Mouse (Mus musculus): ENCODE results near the gene Adarb1. TPM values are rescaled to one million over a fixed set of nuclear protein-coding genes. Genes with fewer than 3 reads are reported as not detected.

Gene Adarb1
- polyA plus RNA-seq, 1 experiment, result 4.5 TPM

- H3K4me2 ChIP-seq (ENCODE audit: low read depth), result peak overlapping the region; percentile 76
- no peak overlapping the region for H3K4me3 ChIP-seq
- TF ChIP-seq TCF12 (IDR thresholded peaks at IDR 0.05; ENCODE audit: insufficient read depth, poor library complexity, severe bottlenecking) (no peak), REST (IDR thresholded peaks at IDR 0.05; ENCODE audit: insufficient read depth, insufficient read length) (no peak), USF1 (IDR thresholded peaks at IDR 0.05; ENCODE audit: low read depth) (no peak), MYOD1 (IDR thresholded peaks at IDR 0.05; ENCODE audit: control insufficient read depth in 1 of 3, insufficient read length in 2 of 3, low read depth in 2 of 3) (no peak), TCF3 (IDR thresholded peaks at IDR 0.05; ENCODE audit: insufficient read length, low read depth) (no peak), E2F4 (IDR thresholded peaks at IDR 0.05; ENCODE audit: insufficient read depth) (no peak), POLR2A (IDR thresholded peaks at IDR 0.05; ENCODE audit: insufficient read length, low read depth) (no peak), SRF (IDR thresholded peaks at IDR 0.05; ENCODE audit: control insufficient read depth, insufficient read length, low read depth) (no peak), POLR2AphosphoS2 (IDR thresholded peaks at IDR 0.05; ENCODE audit: insufficient read length, low read depth) (no peak), MYOG (IDR thresholded peaks at IDR 0.05; ENCODE audit: control insufficient read depth in 1 of 3, insufficient read depth in 1 of 3, insufficient read length in 2 of 3, low read depth in 2 of 3) (no peak), CEBPB (IDR thresholded peaks at IDR 0.05; ENCODE audit: insufficient read depth, poor library complexity, severe bottlenecking) (no peak), MAX (IDR thresholded peaks at IDR 0.05; ENCODE audit: low read depth) (no peak)
- no peak overlapping the region for H3ac ChIP-seq (ENCODE audit: control insufficient read depth, insufficient read length)
- no peaks in the 10 kb centered on the region for H3K79me2 ChIP-seq (ENCODE audit: control insufficient read depth, insufficient read depth)
- no peaks in the 10 kb centered on the region for H3K36me3 ChIP-seq (ENCODE audit: control insufficient read depth, insufficient read depth)
- H3K27me3 ChIP-seq (ENCODE audit: control insufficient read depth, insufficient read depth, insufficient read length), result no peaks in the 10 kb centered on the region
These were observed 16.0 kb upstream of the Adarb1 start for GRCm38 (mm10) chr10:77434076-77434456.

DNA sequence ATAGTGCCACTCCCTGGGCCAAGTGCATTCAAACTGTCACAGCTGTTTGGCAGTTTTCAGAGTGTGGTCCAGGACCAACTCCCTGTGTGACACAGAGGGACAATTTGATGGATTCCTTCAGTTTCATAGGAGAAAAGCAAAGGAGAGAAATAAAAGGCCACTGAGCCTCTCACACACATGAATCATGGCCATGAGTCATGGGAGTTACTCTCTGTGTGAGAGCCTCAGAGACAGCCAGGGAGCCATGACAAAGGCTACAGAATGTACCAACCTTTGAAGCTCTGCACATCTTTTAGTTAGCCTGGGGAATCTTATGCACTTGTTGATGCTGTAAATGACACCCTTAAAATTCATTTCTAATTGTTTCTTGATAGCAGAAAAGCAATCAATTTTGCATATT, 12.7 kb upstream of the Adarb1 start:
- Histone ChIP-seq H3K79me2 (ENCODE audit: control insufficient read depth, insufficient read depth) (no peaks in the 10 kb centered on the region), H3K36me3 (ENCODE audit: control insufficient read depth, insufficient read depth) (no peaks in the 10 kb centered on the region), H3K4me2 (ENCODE audit: low read depth) (no peak overlapping the region), H3K4me3 (no peak overlapping the region), H3ac (ENCODE audit: control insufficient read depth, insufficient read length) (no peak overlapping the region), H3K27me3 (ENCODE audit: control insufficient read depth, insufficient read depth, insufficient read length) (no peaks in the 10 kb centered on the region)
- TF ChIP-seq TCF3 (IDR thresholded peaks at IDR 0.05; ENCODE audit: insufficient read length, low read depth) (no peak), POLR2A (IDR thresholded peaks at IDR 0.05; ENCODE audit: insufficient read length, low read depth) (no peak), CEBPB (IDR thresholded peaks at IDR 0.05; ENCODE audit: insufficient read depth, poor library complexity, severe bottlenecking) (no peak), POLR2AphosphoS2 (IDR thresholded peaks at IDR 0.05; ENCODE audit: insufficient read length, low read depth) (no peak), MYOD1 (IDR thresholded peaks at IDR 0.05; ENCODE audit: control insufficient read depth in 1 of 3, insufficient read length in 2 of 3, low read depth in 2 of 3) (peak in 1 of 3 experiments; percentile 13)

DNA sequence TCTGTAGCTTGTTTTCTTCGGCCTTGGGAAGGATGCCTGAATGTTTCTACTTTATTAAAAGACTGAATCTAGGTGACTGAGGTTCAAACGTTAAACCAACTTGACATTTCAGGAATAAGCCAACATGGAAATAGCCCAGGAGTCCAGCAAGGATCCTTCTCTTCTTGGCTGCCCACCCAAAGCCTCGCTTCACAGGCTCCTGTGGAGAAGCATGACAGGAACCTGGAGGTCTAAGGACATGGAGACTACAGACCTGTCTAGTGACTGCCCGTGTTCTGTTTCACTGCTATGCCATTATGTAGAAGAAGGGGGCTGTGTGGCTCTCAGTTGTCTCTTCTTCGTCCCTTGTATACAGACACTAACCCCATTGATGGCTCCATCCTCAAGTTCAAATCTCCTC, 11.9 kb upstream of the Adarb1 start:
- H3K79me2 ChIP-seq (ENCODE audit: control insufficient read depth, insufficient read depth), result no peaks in the 10 kb centered on the region
- H3K4me2 ChIP-seq (ENCODE audit: low read depth), result no peak overlapping the region
- no peaks in the 10 kb centered on the region for H3K36me3 ChIP-seq (ENCODE audit: control insufficient read depth, insufficient read depth)
- H3ac ChIP-seq (ENCODE audit: control insufficient read depth, insufficient read length), result no peak overlapping the region
- TF ChIP-seq MAX (IDR thresholded peaks at IDR 0.05; ENCODE audit: low read depth), result no peak
- no peaks in the 10 kb centered on the region for H3K27me3 ChIP-seq (ENCODE audit: control insufficient read depth, insufficient read depth, insufficient read length)
- no peak overlapping the region for H3K4me3 ChIP-seq

GRCm38 (mm10) chr10:77427610-77428009, 9.5 kb upstream of the Adarb1 start:
- Histone ChIP-seq H3K27me3 (ENCODE audit: control insufficient read depth, insufficient read depth, insufficient read length) (no peaks in the 10 kb centered on the region), H3K4me2 (ENCODE audit: low read depth) (no peak overlapping the region), H3K4me3 (no peak overlapping the region), H3ac (ENCODE audit: control insufficient read depth, insufficient read length) (no peak overlapping the region), H3K79me2 (ENCODE audit: control insufficient read depth, insufficient read depth) (no peaks in the 10 kb centered on the region), H3K36me3 (ENCODE audit: control insufficient read depth, insufficient read depth) (no peaks in the 10 kb centered on the region)
- TF ChIP-seq MYOD1 (IDR thresholded peaks at IDR 0.05; ENCODE audit: control insufficient read depth in 1 of 3, insufficient read length in 2 of 3, low read depth in 2 of 3) (no peak), TCF3 (IDR thresholded peaks at IDR 0.05; ENCODE audit: insufficient read length, low read depth) (no peak), USF1 (IDR thresholded peaks at IDR 0.05; ENCODE audit: low read depth) (no peak), REST (IDR thresholded peaks at IDR 0.05; ENCODE audit: insufficient read depth, insufficient read length) (no peak), SRF (IDR thresholded peaks at IDR 0.05; ENCODE audit: control insufficient read depth, insufficient read length, low read depth) (no peak), MAX (IDR thresholded peaks at IDR 0.05; ENCODE audit: low read depth) (no peak), TCF12 (IDR thresholded peaks at IDR 0.05; ENCODE audit: insufficient read depth, poor library complexity, severe bottlenecking) (no peak)

DNA sequence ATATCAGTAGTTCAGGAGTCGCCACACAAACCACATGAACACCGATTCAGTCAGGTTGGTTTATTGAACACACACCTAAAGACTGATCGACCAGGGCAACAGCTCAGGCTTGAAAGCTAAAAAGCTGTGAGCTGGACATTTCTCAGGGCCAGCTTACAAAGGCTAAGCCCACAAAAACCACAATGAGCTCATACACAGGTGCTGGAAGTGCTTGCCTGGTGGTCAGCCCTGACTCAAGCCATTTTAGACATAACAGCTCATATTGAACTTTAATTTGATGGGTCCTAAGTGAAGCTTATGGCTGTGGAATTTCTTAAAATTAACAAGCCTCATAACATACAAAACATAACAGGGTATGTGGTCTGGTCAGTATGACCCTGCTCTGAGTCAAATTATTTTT, 2.1 kb upstream of the Adarb1 start:
- peak in 2 of 3 experiments; percentile 54 to 65 for TF ChIP-seq MYOD1 (IDR thresholded peaks at IDR 0.05; ENCODE audit: control insufficient read depth in 1 of 3, insufficient read length in 2 of 3, low read depth in 2 of 3)
- peak; percentile 42 for TF ChIP-seq TCF12 (IDR thresholded peaks at IDR 0.05; ENCODE audit: insufficient read depth, poor library complexity, severe bottlenecking)
- peak in 1 of 3 experiments; percentile 35 for TF ChIP-seq MYOG (IDR thresholded peaks at IDR 0.05; ENCODE audit: control insufficient read depth in 1 of 3, insufficient read depth in 1 of 3, insufficient read length in 2 of 3, low read depth in 2 of 3)
- no peak for TF ChIP-seq TCF3 (IDR thresholded peaks at IDR 0.05; ENCODE audit: insufficient read length, low read depth)
- H3K79me2 ChIP-seq (ENCODE audit: control insufficient read depth, insufficient read depth), result no peaks in the 10 kb centered on the region
- no peak overlapping the region for H3ac ChIP-seq (ENCODE audit: control insufficient read depth, insufficient read length)
- H3K4me3 ChIP-seq, result no peak overlapping the region
- no peaks in the 10 kb centered on the region for H3K36me3 ChIP-seq (ENCODE audit: control insufficient read depth, insufficient read depth)
- no peaks in the 10 kb centered on the region for H3K27me3 ChIP-seq (ENCODE audit: control insufficient read depth, insufficient read depth, insufficient read length)
- H3K4me2 ChIP-seq (ENCODE audit: low read depth), result peak overlapping the region; percentile 98

Measured in myocyte (in vitro differentiated cells).